Mouse (Mus musculus) urinary bladder, postnatal 25 days (tissue): ENCODE measurements around the gene Il25.
"Not testable (repeated sequence)": the region's sequence is repeated elsewhere in the genome, so short reads cannot be mapped to it uniquely, and the experiment has no call there.

Experiments
- DNase-seq: peaks from one replicate; pipeline ENCODE4 v3.0.0; 2022; ENCODE audit warnings: low spot score

The Il25 gene

DNA sequence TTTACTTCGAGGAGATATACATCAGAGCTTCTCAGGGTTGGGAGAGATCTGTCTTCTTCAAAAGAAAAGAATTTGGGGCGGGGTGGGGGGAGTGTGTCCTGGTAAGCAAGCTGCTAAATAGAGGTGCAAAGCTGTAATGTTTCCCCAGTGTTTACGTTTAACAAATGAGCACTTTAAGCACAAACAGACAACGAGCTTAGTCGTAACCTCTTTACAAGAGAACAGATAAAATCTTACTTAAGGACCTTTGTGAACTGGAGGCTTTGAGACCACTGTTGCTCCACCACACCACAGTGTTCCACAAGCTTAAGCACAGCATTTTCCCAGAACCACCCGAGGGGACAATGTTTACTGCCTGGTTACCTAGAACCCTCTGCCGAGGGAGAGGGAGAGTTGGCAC lies 5.2 kb upstream of the Il25 start:
- DNase-seq, result no peak

DNA sequence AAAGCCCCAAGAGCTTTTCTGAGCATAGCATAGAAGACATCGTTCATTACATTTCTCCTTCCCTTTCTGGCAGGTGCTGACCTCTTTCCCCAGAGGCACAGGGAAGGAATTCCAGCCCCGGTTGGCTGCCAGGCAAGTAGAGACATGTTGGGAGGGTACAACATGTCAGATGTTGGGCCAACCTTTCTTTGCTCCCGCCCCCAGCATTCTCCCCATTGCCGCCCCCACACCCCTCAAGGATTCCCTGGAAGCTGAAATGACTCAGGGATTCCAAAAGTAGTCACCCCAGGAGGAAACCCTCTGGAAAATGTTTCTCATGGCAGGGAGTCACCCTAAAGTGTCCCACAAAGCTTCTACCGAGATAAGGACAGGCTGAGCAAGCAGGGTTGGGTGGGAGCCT lies 2.7 kb upstream of the Il25 start:
- DNase-seq, result no peak

GRCm38 (mm10) chr14:54930431-54930830 lies 2.1 kb upstream of the Il25 start:
- DNase-seq, result no peak

- DNase-seq, result no peak
These were observed 3.7 kb downstream of the Il25 start, which contains the start of gene Cmtm5 for GRCm38 (mm10) chr14:54935904-54936830. TSS of gene Cmtm5 (plus strand) at chr14:54936261.

DNA sequence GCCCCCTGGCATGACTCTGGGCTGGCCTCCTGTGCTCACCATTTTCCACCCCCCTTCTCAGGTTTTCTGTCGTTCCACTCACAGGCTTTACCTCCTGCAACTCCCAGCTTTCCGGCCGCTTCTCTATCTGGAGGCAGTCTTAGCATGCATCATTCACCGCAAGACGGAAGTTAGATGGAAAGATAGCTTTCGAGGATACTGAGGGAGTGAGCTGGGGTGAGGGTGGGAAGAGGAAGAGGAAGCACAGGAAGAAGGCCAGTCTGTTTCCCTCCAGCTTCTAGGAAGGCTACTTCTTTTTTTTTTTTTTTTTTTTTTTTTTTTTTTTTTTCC lies 4.3 kb downstream of the Il25 start:
- no peak for DNase-seq

DNA sequence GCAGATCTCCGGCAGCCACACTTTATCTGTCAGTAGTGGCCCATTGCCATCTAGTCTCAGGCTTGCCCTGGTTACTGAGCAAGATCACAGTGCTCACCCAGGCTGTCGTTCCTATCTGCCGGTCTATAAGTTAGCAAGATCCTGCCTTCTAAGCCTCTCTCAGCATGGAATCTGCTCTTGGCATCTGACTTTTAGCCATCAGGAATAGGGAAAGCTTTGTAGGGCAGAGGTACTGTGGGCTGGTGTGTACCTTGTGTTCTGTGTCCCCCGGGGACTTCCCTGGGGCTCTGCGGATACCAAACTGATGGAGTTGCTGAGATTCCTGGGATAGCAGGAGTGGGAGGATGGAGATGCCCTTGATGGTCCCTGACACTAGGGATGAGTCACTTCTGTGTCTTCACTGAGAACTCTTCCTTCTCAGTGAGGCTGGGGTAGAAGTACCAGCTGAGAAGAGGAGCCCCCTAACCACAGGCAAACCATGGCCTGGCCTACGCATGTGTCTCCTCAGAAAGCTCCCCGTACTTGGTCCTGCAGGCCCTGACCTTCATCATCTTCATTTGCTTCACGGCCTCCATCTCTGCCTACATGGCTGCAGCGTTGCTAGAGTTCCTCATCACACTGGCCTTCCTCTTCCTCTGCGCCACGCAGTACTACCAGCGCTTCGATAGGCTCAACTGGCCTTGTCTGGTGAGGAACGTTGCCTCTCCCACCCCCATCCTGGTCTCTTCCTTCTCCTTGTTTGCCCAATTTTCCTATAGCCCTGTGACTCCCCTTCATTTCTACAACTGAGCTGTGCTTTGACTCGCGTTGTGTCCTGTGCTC lies 5.1 kb downstream of the Il25 start:
- no peak for DNase-seq

DNA sequence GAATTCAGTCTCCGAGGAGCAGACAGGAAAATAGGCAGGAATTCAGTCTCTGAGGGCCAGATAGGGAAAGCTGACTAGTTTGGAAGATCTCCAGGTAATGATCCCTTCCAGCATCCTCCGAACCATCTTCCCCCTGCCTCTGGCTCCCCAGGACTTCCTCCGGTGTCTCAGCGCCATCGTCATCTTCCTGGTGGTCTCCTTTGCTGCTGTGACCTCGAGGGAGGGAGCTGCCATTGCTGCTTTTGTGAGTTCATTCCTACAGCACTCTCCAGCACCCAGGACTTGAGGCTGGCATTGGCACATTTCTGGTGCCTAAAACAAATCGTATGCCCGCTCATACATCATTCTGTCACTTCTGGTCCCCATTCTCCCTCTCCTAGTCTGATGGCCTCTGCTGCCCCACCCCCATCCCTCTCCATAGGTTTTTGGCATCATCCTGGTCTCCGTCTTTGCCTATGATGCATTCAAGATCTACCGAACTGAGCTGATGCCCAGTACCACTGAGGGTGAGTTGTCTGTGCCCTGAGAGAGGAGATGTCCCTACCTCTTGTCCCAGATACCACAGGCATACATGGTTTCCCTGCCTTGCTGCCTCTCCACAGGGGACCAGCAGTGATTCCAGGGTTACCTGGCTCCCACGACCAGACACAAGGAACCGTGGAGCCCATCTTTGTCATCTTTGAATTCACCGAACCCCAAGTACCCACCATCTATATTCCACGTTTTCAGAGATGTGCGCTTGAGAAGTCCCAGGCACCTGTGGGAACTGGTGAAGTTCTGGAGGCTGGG lies 6.1 kb downstream of the Il25 start:
- no peak for DNase-seq

DNA sequence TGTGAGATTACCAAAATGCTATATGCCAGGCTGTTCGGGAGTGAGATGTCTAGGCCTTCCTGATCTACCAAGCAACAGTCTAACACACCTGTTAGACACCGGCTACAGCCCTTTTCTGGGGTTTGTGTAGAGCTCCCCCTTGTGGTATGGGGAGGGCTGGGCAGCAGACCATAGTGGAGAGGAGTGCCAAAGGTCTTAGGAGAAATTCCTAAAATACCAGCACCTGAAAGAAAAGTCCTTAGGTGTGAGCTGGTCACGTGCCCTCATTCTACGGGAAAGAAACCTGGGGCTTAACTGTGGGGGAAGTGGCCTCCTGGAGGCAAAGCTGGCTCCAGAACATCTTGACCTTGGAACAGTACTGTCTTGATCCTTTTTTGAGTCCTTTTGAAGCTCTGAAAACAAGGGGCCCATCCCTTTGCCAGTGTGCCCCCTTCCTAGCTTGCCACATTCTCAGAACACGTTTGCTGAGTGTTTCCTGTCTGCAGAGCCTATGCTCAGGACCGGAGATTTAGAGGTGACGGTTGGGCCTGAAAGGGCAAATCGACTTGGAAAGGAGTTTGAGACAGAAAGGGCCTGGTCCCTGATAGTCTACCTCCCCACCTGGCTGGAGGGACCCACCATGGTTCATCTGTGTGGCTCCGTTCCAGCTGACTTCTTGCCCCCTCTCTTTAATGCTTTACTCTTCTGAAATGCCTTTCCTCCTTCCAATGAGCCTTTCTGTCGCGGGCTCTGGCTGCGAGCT lies 7.1 kb downstream of the Il25 start:
- peak; percentile 73 for DNase-seq

DNA sequence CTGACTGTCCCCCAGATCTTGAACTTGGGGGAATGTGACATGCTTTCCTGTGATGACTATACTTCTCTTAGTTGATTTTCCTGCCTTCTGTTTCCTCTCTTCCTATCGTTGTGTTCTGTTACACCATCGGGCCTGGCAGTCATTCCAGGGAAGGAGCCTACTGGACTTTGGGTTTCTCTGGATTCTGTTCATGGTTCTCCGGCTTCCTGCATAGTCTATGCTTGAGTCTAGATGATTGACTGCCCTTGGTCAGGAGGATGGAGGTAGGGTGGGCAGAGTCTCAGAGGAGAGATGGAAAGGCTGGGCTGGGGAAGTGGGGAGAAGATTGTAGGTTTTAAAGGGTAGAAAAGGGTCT lies 7.7 kb downstream of the Il25 start:
- no peak for DNase-seq

DNA sequence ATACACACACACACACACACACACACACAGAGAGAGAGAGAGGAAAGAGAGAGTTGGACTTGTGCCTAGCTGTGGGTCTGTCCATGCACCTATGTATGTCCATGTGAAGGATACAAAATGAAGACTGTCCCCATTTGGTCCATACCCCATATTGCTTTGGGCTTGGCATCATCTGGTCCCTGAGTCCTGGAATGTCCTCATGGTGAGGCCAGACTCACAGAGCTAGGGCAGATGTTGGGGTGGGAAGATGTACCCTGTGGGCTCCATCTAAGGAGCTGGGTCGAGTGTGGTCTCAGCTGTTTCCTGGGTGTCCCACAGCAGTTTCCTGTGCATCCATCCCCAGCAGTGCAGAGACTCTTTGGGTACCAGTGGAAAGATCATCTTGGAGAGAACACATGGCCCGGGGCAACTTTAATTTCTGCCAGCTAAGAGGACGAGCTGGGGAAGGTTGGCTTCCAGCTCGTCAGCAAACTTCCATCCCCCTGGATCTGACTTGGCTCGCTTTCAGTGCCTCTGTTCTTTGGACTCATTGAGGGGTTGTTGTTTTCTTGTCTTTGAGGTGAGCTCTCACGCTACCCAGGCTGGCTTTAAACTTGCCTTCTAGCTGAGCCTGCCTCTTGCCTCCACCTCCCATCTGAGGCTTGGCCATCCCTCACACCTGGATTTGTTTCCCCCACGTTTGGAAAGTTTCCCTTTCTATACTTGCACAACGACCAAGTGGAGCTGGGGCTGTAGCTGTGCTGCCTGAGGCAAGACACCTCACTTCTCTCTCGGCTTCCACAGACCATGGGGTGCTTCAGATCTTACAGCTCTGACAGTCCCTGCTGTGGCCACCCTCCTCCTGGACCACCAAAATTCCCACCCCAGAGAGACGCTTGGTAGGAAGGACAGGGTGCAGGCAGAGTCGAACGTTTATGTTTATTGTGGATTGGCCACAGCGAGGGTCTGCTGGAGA lies 8.8 kb downstream of the Il25 start:
- no peak for DNase-seq

GRCm38 (mm10) chr14:54942479-54942878 lies 10.0 kb downstream of the Il25 start:
- no peak for DNase-seq

DNA sequence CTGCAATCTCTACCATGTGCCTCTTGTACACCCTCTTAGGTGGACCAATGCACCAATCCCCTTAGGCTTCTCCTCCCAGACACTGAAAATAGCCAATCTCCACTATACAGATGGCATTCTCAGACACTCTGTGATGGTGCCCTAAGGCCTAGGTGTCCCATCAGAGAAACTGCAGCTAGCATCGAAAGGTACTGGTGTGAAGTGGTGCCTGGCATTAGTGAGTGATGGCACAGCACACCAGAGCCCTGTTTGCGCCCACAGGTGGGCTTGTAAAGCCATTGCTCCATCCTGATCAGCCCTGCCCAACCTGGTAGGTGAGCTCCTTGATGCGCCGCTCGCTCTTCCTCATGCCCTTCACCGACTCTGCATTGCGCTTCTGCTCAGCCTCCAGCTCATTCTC lies 11.5 kb downstream of the Il25 start:
- DNase-seq, result no peak

GRCm38 (mm10) chr14:54944939-54945338 lies 12.4 kb downstream of the Il25 start:
- no peak for DNase-seq

DNA sequence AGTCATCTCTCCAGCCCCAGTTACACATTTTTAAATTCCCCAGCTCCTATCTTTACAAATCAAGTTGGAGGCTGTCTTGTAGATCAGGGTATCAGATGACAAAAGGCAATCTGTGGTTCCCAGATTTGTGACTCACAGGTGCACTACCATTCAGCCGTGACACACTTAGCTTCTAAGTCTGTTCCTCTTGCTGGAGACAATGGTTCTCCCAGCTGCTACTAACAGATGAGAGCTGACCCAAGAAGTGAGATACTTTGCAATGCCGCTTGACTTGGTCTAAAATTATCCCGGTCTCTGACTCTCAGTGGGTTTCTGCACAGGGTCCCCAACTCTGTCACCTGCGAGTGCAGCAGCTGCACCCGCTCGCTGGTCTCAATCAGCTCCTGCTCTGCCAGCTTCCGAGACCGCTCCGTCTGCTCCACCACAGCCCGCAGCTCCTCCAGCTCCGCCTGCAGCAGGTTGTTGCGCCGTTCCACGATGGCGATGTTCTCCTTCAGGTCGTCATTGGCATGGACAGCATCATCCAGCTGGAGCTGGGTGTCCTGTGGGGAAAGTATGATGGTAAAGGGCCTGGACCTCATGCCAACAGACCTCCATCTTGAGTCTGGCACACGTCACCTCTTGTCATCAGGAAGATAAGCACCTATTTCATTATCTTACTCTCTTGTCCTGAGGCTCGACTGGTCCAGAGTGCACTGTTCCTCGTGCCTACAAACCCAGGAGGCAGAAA lies 13.6 kb downstream of the Il25 start:
- DNase-seq, result no peak

DNA sequence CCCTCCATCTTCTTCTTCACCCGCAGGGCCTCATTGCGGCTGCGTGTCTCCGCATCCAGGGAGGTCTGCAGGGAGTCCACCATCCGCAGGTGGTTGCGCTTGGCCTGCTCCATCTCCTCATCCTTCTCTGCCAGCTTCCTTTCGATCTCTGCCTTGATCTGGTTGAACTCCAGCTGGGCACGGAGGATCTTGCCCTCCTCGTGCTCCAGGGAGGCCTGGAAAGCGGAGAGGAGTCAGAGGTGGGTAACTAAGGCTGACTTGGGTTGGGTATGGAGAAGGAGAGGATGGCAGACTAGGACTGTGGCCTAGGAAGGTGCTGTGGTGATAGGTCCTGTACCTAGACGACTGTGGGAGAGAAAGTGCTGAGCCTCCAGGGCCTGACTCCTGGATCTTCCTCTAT lies 14.5 kb downstream of the Il25 start:
- DNase-seq, result not testable (repeated sequence)

- no peak for DNase-seq
These were observed 16.3 kb downstream of the Il25 start for GRCm38 (mm10) chr14:54948781-54949180.

- DNase-seq, result no peak
These were observed 18.0 kb downstream of the Il25 start for GRCm38 (mm10) chr14:54950493-54950892.

GRCm38 (mm10) chr14:54951587-54951986 lies 19.1 kb downstream of the Il25 start:
- no peak for DNase-seq

GRCm38 (mm10) chr14:54953664-54954206 lies 21.2 kb downstream of the Il25 start:
- DNase-seq, result no peak

DNA sequence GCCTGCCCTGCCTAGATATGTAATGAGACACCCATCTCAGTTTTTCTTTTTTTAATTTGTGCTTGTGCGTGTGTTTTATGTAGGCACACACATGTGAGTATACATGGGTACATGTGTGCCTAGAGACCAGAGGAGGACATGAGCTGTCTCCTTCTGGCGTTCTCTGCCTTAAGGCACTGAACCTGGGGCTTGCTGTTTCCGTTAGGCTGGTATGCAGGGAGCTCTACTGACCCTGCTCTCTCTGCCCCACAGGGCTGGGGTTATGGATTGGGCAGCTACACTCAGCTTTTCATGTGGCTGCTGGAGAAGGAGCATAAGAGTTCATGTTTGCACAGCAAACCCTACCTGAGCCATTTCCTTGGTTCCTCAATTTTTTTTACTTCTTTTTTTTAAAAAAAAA lies 22.0 kb downstream of the Il25 start:
- DNase-seq, result no peak
